In the genomic region with DNA sequence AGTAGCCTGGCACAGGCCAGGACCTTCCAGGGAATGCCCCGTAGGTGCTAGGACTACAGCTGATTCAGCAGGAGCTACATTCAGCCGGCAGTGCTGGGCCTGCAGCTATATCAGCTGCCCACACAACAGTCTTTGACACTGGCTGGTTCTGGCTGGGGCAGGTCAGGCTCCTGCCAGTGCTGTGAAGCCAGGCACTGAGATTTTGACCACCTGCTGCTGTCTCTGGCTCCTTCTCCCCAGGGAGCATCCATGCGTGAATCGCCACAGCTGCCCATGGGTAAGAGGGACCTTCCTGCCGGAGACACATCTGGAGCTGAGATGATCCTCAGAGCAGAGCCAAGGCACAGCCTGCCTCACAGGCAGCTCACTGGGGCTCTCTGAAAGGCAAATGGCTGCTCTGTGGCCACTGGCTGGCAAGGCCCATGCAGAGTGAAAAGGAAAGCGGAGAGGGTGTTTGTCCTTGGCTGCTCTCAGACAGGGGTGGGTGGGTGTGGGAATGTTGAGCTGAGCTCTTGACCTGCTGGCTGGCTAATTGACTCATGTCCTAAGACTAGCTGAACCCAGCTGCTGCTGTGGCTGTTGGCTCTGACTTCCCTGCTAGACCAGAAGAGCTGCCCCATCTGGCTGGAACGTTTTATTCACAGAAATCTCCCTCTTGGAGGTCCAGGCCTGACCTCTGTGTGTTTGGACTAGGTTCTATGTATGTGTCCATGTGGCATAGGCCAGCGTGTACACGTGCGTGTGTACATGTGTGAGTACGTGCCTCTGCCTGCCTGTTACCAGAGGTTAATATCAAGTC, we compare ENCODE assay signal across 15 mouse cellular contexts.
DNase-seq lines count a peak whose midpoint lies in the region; ATAC-seq and TF ChIP-seq lines count a peak whose summit lies in the region.
"Had no signal": no experiment of that assay in that cellular context is flagged by ENCODE, and none has a peak within 500 bp of the region (broad histone marks: within the 10 kb centered on the region; RNA-seq: fewer than 3 reads in every experiment).

No protein-coding gene starts in this region.

- peak; percentile 42 to 63 for DNase-seq in heart, adult 2 months
- peak; percentile 18 for DNase-seq in gastrocnemius, postnatal 10 days
- peak; percentile 6 for DNase-seq in kidney, adult 2 months
- DNase-seq in lung, postnatal 10 days: peak; percentile 63
- no peak for DNase-seq in liver, embryonic 11.5 days (ENCODE audit: low spot score)
- no peak for DNase-seq in spleen, adult 12 weeks (ENCODE audit: low spot score)
- DNase-seq in embryo, embryonic 11 days: no peak
- DNase-seq: adrenal gland, adult 2 months; lung, embryonic 14.5 days; right cerebral cortex, postnatal 4 days had no signal

- no peak for TF ChIP-seq CTCF in heart, adult 2 months (IDR thresholded peaks at IDR 0.05)
- TF ChIP-seq CTCF in kidney, adult 2 months (conservative IDR thresholded peaks at IDR 0.05; ENCODE audit: insufficient read depth, insufficient read length, low read depth, low read length): no peak

- ATAC-seq in heart, embryonic 11.5 days (replicated peaks; ENCODE audit: insufficient number of reproducible peaks, low FRiP score, low TSS enrichment): no peak
- no peak for ATAC-seq in liver, embryonic 11.5 days (replicated peaks; ENCODE audit: low FRiP score)
- ATAC-seq: midbrain, embryonic 16.5 days had no signal

- H3K4me3 ChIP-seq in heart, adult 2 months: no peak overlapping the region
- no peak overlapping the region for H3K4me3 ChIP-seq in heart, embryonic 11.5 days (ENCODE audit: low read depth, low read length)
- no peak overlapping the region for H3K4me3 ChIP-seq in kidney, adult 2 months (ENCODE audit: insufficient read depth, low read depth, low read length)
- H3K4me3 ChIP-seq in liver, embryonic 11.5 days (ENCODE audit: low read depth, low read length): no peak overlapping the region
- H3K4me3 ChIP-seq: erythroblast, embryonic 14.5 days; hindbrain, embryonic 15.5 days; limb, embryonic 10.5 days had no signal

- no peak overlapping the region for H3K4me2 ChIP-seq in heart, embryonic 11.5 days
- no peak overlapping the region for H3K4me2 ChIP-seq in liver, embryonic 11.5 days
- H3K4me2 ChIP-seq: hindbrain, embryonic 15.5 days; lung, embryonic 14.5 days had no signal

- no peaks in the 10 kb centered on the region for H3K36me3 ChIP-seq in heart, adult 2 months (ENCODE audit: control insufficient read depth, insufficient read depth, low read length)
- H3K36me3 ChIP-seq in heart, embryonic 11.5 days (ENCODE audit: control insufficient read depth, insufficient read depth, low read length): no peaks in the 10 kb centered on the region
- H3K36me3 ChIP-seq in kidney, adult 2 months (ENCODE audit: control insufficient read depth, insufficient read depth, low read length): no peaks in the 10 kb centered on the region
- no peaks in the 10 kb centered on the region for H3K36me3 ChIP-seq in liver, embryonic 11.5 days (ENCODE audit: control insufficient read depth, insufficient read depth, low read length)
- H3K36me3 ChIP-seq: hindbrain, embryonic 15.5 days; limb, embryonic 10.5 days had no signal

- no peaks in the 10 kb centered on the region for H3K9me3 ChIP-seq in heart, embryonic 11.5 days (replicated peaks; ENCODE audit: control insufficient read depth, low read length)
- H3K9me3 ChIP-seq in liver, embryonic 11.5 days (ENCODE audit: control insufficient read depth, low read length): no peaks in the 10 kb centered on the region
- H3K9me3 ChIP-seq: hindbrain, embryonic 15.5 days; limb, embryonic 10.5 days had no signal

- H3K79me2 ChIP-seq in heart, adult 2 months (replicated peaks; ENCODE audit: control insufficient read depth, insufficient read depth, low read length): no peaks in the 10 kb centered on the region

- H3K9ac ChIP-seq in heart, adult 2 months (ENCODE audit: low read depth, low read length): no peak overlapping the region
- no peak overlapping the region for H3K9ac ChIP-seq in heart, embryonic 11.5 days (ENCODE audit: low read depth, low read length)
- no peak overlapping the region for H3K9ac ChIP-seq in liver, embryonic 11.5 days (ENCODE audit: low read depth, low read length)
- H3K9ac ChIP-seq: hindbrain, embryonic 15.5 days; lung, embryonic 14.5 days had no signal

- no peak for TF ChIP-seq POLR2A in heart, adult 2 months (IDR thresholded peaks at IDR 0.05; ENCODE audit: insufficient read depth, low read depth, low read length)
- no peak for TF ChIP-seq POLR2A in kidney, adult 2 months (IDR thresholded peaks at IDR 0.05; ENCODE audit: low read depth, low read length)

- H3K27ac ChIP-seq in heart, adult 2 months: no peak overlapping the region
- no peak overlapping the region for H3K27ac ChIP-seq in heart, embryonic 11.5 days (ENCODE audit: low read depth, low read length)
- H3K27ac ChIP-seq in kidney, adult 2 months (ENCODE audit: insufficient read depth, low read depth, low read length): no peak overlapping the region
- H3K27ac ChIP-seq in liver, embryonic 11.5 days (ENCODE audit: low read depth, low read length): no peak overlapping the region
- H3K27ac ChIP-seq: hindbrain, embryonic 15.5 days; limb, embryonic 10.5 days had no signal

- no peaks in the 10 kb centered on the region for H3K27me3 ChIP-seq in heart, adult 2 months (ENCODE audit: control insufficient read depth, insufficient read depth, low read length)
- H3K27me3 ChIP-seq in heart, embryonic 11.5 days (ENCODE audit: control insufficient read depth, insufficient read depth, low read length): 0 out of 2 replicates have a peak, but pooled peaks cover 5% of the 10 kb centered on the region
- no peaks in the 10 kb centered on the region for H3K27me3 ChIP-seq in kidney, adult 2 months (replicated peaks; ENCODE audit: control insufficient read depth, insufficient read depth, low read length)
- H3K27me3 ChIP-seq in liver, embryonic 11.5 days (replicated peaks; ENCODE audit: control insufficient read depth, insufficient read depth, low read length): no peaks in the 10 kb centered on the region
- H3K27me3 ChIP-seq: hindbrain, embryonic 15.5 days had no signal

- TF ChIP-seq EP300 in heart, adult 2 months (IDR thresholded peaks at IDR 0.05; ENCODE audit: insufficient read depth, low read depth, low read length): no peak

- 60% methylated on average over 11 of the region's 11 CpGs for WGBS in heart, adult 2 months
- whole genome bisulfite sequencing in heart, embryonic 11.5 days (ENCODE audit: insufficient replicate concordance): 51% methylated on average over 11 of the region's 11 CpGs
- 44% methylated on average over 11 of the region's 11 CpGs for WGBS in kidney, adult 2 months
- WGBS in liver, embryonic 11.5 days: 59% methylated on average over 11 of the region's 11 CpGs

- H3K4me1 ChIP-seq in heart, adult 2 months (ENCODE audit: control insufficient read depth, insufficient read depth, low read length): no peaks in the 10 kb centered on the region
- peaks cover 5% of the 10 kb centered on the region for H3K4me1 ChIP-seq in heart, embryonic 11.5 days (ENCODE audit: control insufficient read depth, insufficient read depth, low read length)
- H3K4me1 ChIP-seq in kidney, adult 2 months (ENCODE audit: control insufficient read depth, insufficient read depth, low read length): no peaks in the 10 kb centered on the region
- H3K4me1 ChIP-seq in liver, embryonic 11.5 days (replicated peaks; ENCODE audit: control insufficient read depth, insufficient read depth, low read length): no peaks in the 10 kb centered on the region

- intact Hi-C loops in heart, adult 2 months (cut with DNase I): no loop called here

Comparison
In these comparisons a context has a peak if more than half of its experiments do, and no peak if none do; other contexts are left out.
1. DNase-seq: peak in heart, adult 2 months (2 of 2), gastrocnemius, postnatal 10 days (single experiment), kidney, adult 2 months (single experiment) and lung, postnatal 10 days (single experiment); none in liver, embryonic 11.5 days (single experiment), spleen, adult 12 weeks (single experiment) and embryo, embryonic 11 days (single experiment).